Mouse (Mus musculus) heart, embryonic 14.5 days (tissue): ENCODE results near the gene Myoz1. TPM values are rescaled to one million over a fixed set of nuclear protein-coding genes. Genes with fewer than 3 reads are reported as not detected.

Source experiments
- ATAC-seq: fragments of 200-750 bp; cut with Nextera tagmentation; 2 replicates; pipeline ENCODE4 v1.8.0; 2017; ENCODE audit warnings: low read depth, moderate TSS enrichment; ENCODE audit not compliant: insufficient number of reproducible peaks, insufficient read depth, low FRiP score
- H3K27ac ChIP-seq, 2 experiments: fragments of 200-500 bp in 1 of 2; fragments of 300-500 bp in 1 of 2; sonication (generic) in 1 of 2; replicated peaks in 1 of 2; 2 replicates each; pipeline ENCODE4 v1.5.1; 2012 to 2014; ENCODE audit warnings: low read depth in 2 of 2, low read length in 2 of 2, control low read depth in 1 of 2, mild to moderate bottlenecking in 1 of 2, mixed read lengths in 1 of 2; ENCODE audit not compliant: control insufficient read depth in 1 of 2, insufficient read depth in 1 of 2
- H3K27me3 ChIP-seq: fragments of 300-500 bp; sonication (generic); 2 replicates; pipeline ENCODE4 v1.6.1; 2014; ENCODE audit warnings: mild to moderate bottlenecking, low read length, control low read depth; ENCODE audit not compliant: control insufficient read depth, insufficient read depth
- H3K36me3 ChIP-seq: fragments of 300-500 bp; sonication (generic); 2 replicates; pipeline ENCODE4 v1.6.1; 2014; ENCODE audit warnings: mild to moderate bottlenecking, control low read depth, low read length, mixed read lengths; ENCODE audit not compliant: control insufficient read depth, insufficient read depth
- H3K4me1 ChIP-seq, 2 experiments: fragments of 200-500 bp in 1 of 2; fragments of 300-500 bp in 1 of 2; sonication (generic) in 1 of 2; 2 replicates each; pipeline ENCODE4 v1.6.1; 2012 to 2014; ENCODE audit warnings: low read length in 2 of 2, control low read depth in 1 of 2, mixed read lengths in 1 of 2; ENCODE audit not compliant: control insufficient read depth in 2 of 2, insufficient read depth in 2 of 2
- H3K4me2 ChIP-seq: fragments of 300-500 bp; sonication (generic); 2 replicates; pipeline ENCODE4 v1.6.1; 2014; ENCODE audit warnings: mild to moderate bottlenecking, low read length
- H3K4me3 ChIP-seq, 2 experiments: fragments of 200-500 bp in 1 of 2; fragments of 300-500 bp in 1 of 2; sonication (generic) in 1 of 2; 2 replicates each; pipeline ENCODE4 v1.5.1; 2012 to 2014; ENCODE audit warnings: low read length in 2 of 2, mild to moderate bottlenecking in 2 of 2, control low read depth in 1 of 2, low read depth in 1 of 2, moderate library complexity in 1 of 2; ENCODE audit not compliant: control insufficient read depth in 1 of 2, insufficient read depth in 1 of 2
- H3K9ac ChIP-seq: fragments of 300-500 bp; sonication (generic); 2 replicates; pipeline ENCODE4 v1.6.1; 2014; ENCODE audit warnings: mild to moderate bottlenecking, low read length
- H3K9me3 ChIP-seq: fragments of 300-500 bp; sonication (generic); 2 replicates; pipeline ENCODE4 v1.6.1; 2016; ENCODE audit warnings: low read length, control low read depth; ENCODE audit not compliant: control insufficient read depth
- WGBS: fragments of 180-500 bp; shearing (Covaris S2); extraction: QIAGEN DNeasy Blood & Tissue Kit; methylation state at CpG from one replicate; pipeline ENCODE4 v1.1.7; 2014; 5-methylcytosine and 5-hydroxymethylcytosine counted together
- polyA plus RNA-seq: library from polyadenylated mRNA; unstranded; fragments of >200 nt; fragmentation: Nextera tagmentation; extraction: Ambion mirVana; gene quantifications from 2 replicates; pipeline ENCODE4 v1.2.1, GENCODE M21; 2014

Myoz1 gene
- polyA plus RNA-seq, 1 experiment from 2014 or later = 20.2 TPM

DNA sequence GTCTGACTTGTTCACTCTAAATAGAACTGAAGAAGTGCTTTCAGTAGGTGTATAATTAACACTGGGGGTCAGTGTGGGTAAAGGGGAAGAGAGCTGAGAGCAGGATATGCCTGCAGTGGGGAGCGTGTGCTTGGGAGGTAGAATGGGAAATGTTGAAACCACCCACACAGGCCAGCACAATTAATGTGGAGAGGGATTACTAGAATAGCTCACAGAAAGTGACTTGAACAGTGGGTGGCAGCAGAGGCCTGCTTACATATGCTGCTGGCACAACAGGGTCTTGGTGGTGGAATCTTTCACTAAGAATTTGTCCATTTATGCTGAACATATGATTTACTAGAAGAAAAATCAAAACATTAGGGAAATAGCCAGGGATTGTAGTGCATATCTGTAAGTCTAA, 40.6 kb upstream of the Myoz1 start:
- 7% methylated on average over 1 of the region's 1 CpGs for WGBS
- H3K4me2 ChIP-seq = peak overlapping the region; percentile 83
- no peaks in the 10 kb centered on the region for H3K27me3 ChIP-seq
- no peak; the same call in 1 of the 2 replicates for ATAC-seq
- peak overlapping the region; percentile 10 to 72; a peak in 3 of 4 replicates for H3K4me3 ChIP-seq
- H3K36me3 ChIP-seq = peaks cover 61% of the 10 kb centered on the region
- H3K4me1 ChIP-seq = peaks cover 14 to 59% of the 10 kb centered on the region in 2 experiments
- H3K9me3 ChIP-seq = no peaks in the 10 kb centered on the region
- H3K9ac ChIP-seq = peak overlapping the region; percentile 93
- H3K27ac ChIP-seq = no peak overlapping the region; a peak in 2 of 4 replicates

GRCm38 (mm10) chr14:20695761-20696520, 39.6 kb upstream of the Myoz1 start:
- no peaks in the 10 kb centered on the region for H3K27me3 ChIP-seq
- peaks cover 68% of the 10 kb centered on the region for H3K36me3 ChIP-seq
- H3K9ac ChIP-seq = peak overlapping the region; percentile 93
- 10% methylated on average over 27 of the region's 27 CpGs for WGBS
- H3K4me2 ChIP-seq = peak overlapping the region; percentile 83
- H3K27ac ChIP-seq = peak overlapping the region in 1 of 2 experiments; percentile 96; a peak in 2 of 4 replicates
- H3K4me3 ChIP-seq = peak overlapping the region; percentile 60 to 72
- no peaks in the 10 kb centered on the region for H3K9me3 ChIP-seq
- peaks cover 14 to 48% of the 10 kb centered on the region in 2 experiments for H3K4me1 ChIP-seq
- ATAC-seq = no peak

DNA sequence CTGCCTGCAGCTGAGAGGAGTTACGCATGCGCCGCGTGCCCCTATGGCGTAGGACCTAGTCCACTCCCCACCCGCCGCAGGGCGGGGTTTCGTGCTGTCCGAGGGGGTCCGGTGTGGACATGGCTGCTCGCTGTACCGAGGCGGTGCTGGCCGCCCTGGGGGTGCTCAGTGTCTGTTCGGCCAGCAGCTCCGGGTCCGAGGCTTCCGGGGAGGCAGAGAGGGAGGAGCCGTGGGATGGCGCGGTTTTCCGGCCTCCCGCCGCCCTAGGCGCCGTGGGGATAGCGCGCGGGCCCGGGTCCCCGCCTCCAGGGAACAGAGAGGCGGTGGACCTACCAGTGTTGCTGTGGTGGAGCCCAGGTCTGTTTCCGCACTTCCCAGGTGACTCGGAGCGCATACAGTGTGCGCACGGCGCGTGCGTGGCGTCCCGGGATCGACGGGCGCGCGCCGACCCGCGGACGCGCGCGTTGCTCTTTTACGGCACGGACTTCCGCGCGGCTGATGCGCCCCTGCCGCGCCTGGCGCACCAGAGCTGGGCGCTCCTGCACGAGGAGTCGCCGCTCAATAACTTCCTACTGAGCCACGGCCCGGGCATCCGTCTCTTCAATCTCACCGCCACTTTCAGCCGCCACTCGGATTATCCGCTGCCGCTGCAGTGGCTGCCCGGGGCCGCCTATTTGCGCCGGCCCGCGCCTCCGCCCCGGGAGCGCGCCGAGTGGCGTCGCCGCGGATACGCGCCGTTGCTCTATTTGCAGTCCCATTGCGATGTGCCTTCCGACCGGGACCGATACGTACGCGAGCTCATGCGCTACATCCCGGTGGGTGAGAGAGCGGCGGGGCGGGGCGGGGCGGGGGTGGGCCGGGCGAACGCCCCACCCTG, 38.8 kb upstream of the Myoz1 start, which contains the start of gene Fut11:
Gene Fut11, plus strand, starts transcription at position 85 of the 877 bp plus-strand sequence.
- under 1% methylated on average over 99 of the region's 111 CpGs for WGBS
- H3K27me3 ChIP-seq = no peaks in the 10 kb centered on the region

DNA sequence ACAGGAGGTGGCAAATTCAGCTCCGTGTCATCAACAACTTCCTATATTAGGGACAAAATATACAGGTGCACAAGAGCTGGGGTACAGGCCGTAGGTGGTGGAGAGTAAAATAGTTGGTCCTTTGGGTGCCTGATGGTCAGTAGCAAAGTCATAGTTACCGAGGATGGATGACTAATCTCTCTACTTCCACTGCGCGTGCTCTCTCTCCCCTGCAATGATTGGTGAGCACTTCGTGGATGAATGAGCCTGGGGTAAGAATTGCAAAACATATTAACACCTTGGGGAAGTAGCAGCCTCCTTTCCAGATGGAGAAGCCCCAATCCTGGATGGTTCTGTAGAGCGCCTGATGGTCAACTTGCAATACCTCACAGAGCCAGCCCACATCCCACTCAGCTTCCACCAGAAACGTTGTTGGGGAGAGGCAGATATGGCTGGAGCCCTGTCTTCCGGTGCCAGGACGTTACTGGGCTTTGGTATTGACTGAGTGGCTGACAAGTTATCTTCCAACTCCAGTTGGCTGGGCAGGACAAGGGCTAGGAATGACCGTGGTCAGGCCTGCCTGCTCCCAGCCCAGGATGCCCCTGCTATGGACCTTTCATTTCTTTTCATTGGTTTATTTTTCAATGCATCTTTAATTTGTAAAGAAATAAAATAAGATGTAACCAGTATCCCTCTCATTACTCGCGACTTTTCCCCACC, 38.0 kb upstream of the Myoz1 start:
- Histone ChIP-seq H3K4me3 (peak overlapping the region; percentile 60 to 72), H3K27me3 (no peaks in the 10 kb centered on the region), H3K9ac (peak overlapping the region; percentile 93), H3K9me3 (no peaks in the 10 kb centered on the region), H3K4me1 (peaks cover 14 to 38% of the 10 kb centered on the region in 2 experiments), H3K27ac (peak overlapping the region; percentile 82 to 96; a peak in 2 of 4 replicates), H3K36me3 (peaks cover 70% of the 10 kb centered on the region), H3K4me2 (peak overlapping the region; percentile 83)
- ATAC-seq = no peak
- WGBS = 45% methylated on average over 13 of the region's 13 CpGs

More for the DNA sequence above, 38.8 kb upstream of the Myoz1 start, which contains the start of gene Fut11:
- peak within 1 kb of the TSS; percentile 82 to 96 for H3K27ac ChIP-seq
- H3K36me3 ChIP-seq = peaks cover 68% of the 10 kb centered on the region
- peak within 1 kb of the TSS; percentile 60 to 72 for H3K4me3 ChIP-seq
- peak within 1 kb of the TSS; percentile 93 for H3K9ac ChIP-seq
- ATAC-seq = peak; percentile 90
- peak within 1 kb of the TSS; percentile 83 for H3K4me2 ChIP-seq
- H3K4me1 ChIP-seq = peaks cover 14 to 40% of the 10 kb centered on the region in 2 experiments
- no peaks in the 10 kb centered on the region for H3K9me3 ChIP-seq

GRCm38 (mm10) chr14:20693589-20694101, 37.3 kb upstream of the Myoz1 start:
- Histone ChIP-seq H3K9me3 (no peaks in the 10 kb centered on the region), H3K36me3 (peaks cover 70% of the 10 kb centered on the region), H3K4me3 (no peak overlapping the region)

GRCm38 (mm10) chr14:20691772-20692171, 35.4 kb upstream of the Myoz1 start:
- no peak overlapping the region for H3K9ac ChIP-seq
- H3K27me3 ChIP-seq = no peaks in the 10 kb centered on the region
- H3K4me1 ChIP-seq = peaks cover 12 to 19% of the 10 kb centered on the region in 2 experiments
- peaks cover 77% of the 10 kb centered on the region for H3K36me3 ChIP-seq
- H3K4me2 ChIP-seq = no peak overlapping the region
- WGBS = 85% methylated on average over 6 of the region's 6 CpGs
- ATAC-seq = no peak
- H3K27ac ChIP-seq = no peak overlapping the region
- H3K4me3 ChIP-seq = no peak overlapping the region
- no peaks in the 10 kb centered on the region for H3K9me3 ChIP-seq

More at GRCm38 (mm10) chr14:20693589-20694101, 37.3 kb upstream of the Myoz1 start:
- Histone ChIP-seq H3K27me3 (no peaks in the 10 kb centered on the region), H3K27ac (no peak overlapping the region), H3K4me2 (no peak overlapping the region), H3K4me1 (peaks cover 14 to 37% of the 10 kb centered on the region in 2 experiments), H3K9ac (no peak overlapping the region)
- 86% methylated on average over 10 of the region's 10 CpGs for WGBS
- ATAC-seq = no peak

- H3K4me2 ChIP-seq = no peak overlapping the region
- 81% methylated on average over 2 of the region's 2 CpGs for WGBS
- peaks cover 100% of the 10 kb centered on the region for H3K36me3 ChIP-seq
- ATAC-seq = no peak
- no peaks in the 10 kb centered on the region for H3K9me3 ChIP-seq
- no peak overlapping the region for H3K27ac ChIP-seq
- H3K27me3 ChIP-seq = no peaks in the 10 kb centered on the region
- no peak overlapping the region for H3K9ac ChIP-seq
- H3K4me1 ChIP-seq = peaks cover 0 to 2% of the 10 kb centered on the region in 2 experiments; a peak in 1 of 4 replicates
- H3K4me3 ChIP-seq = no peak overlapping the region
These were observed 32.7 kb upstream of the Myoz1 start for GRCm38 (mm10) chr14:20689009-20689408.
